Mouse (Mus musculus): ENCODE measurements around the gene Dync1h1.
A peak's percentile ranks its signal among the peaks of the same experiment; 100 is the strongest.
"Not testable (repeated sequence)": the region's sequence is repeated elsewhere in the genome, so short reads cannot be mapped to it uniquely, and the experiment has no call there.

Gene Dync1h1

GRCm38 (mm10) chr12:110695676-110696171 is 94.5 kb downstream of the Dync1h1 start:
- DNase-seq (ENCODE audit: low read depth, low spot score), result no peak

- DNase-seq (ENCODE audit: low read depth, low spot score), result peak; percentile 98
These were observed 95.1 kb downstream of the Dync1h1 start for GRCm38 (mm10) chr12:110696173-110696974.

DNA sequence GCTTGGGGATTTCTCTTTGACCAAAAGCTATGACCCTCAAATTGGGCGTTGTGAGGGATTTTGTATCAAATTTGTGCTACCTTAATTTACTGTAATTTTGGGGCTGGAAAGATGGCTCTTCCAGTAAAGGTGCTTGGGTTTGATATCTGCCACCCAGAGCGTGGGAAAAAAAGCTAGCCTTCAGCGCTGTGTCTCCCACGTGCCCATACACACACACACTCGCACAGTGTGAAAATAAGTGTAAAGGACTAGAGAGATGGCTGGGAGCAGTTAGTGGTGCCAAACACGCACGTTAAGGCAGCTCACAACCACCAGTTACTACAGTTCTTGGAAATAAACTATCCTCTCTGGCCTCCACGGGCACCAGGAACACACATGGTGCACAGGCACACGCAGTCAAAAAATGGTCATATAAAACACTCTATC is 95.7 kb downstream of the Dync1h1 start:
- DNase-seq (ENCODE audit: low read depth, low spot score), result no peak

DNA sequence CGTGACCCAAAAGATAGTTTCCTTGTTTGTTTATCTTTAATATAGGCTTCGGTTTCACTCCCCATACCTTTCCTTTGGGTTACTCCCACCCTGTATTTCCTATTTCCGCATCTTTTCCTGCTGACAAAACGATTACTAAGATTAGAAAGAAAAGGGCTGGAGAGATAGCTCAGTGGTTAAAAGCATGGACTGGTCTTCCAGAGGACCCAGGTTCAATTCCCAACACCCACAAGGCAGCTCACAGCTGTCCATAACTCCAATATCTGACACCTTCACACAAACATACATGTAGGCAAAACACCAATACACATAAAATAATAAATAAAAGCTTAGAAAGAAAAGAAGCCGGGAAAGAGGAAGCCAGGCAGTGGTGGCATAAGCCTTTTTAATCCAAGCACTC is 96.2 kb downstream of the Dync1h1 start:
- peak; percentile 37 for DNase-seq (ENCODE audit: low read depth, low spot score)

GRCm38 (mm10) chr12:110698080-110698479 is 96.8 kb downstream of the Dync1h1 start:
- no peak for DNase-seq (ENCODE audit: low read depth, low spot score)

GRCm38 (mm10) chr12:110698523-110699170 is 97.4 kb downstream of the Dync1h1 start:
- DNase-seq (ENCODE audit: low read depth, low spot score), result peak; percentile 79

DNA sequence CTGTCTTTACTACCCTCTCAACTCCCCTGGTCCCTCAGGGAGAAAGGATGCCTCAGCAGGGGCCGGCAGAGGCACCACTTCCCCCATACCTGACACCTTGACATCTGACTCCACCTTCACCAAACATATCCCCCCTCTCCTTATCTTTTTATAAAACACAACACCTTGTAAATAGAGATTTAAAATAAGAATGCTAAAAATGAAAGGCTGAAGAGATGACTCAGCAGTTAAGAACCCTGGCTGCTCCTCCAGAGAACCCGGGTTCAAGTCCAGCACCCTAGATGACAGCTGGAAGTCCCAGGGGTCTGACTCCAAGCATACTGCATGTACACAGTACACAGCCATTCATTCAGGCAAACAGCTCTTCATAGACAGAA is 97.9 kb downstream of the Dync1h1 start:
- DNase-seq (ENCODE audit: low read depth, low spot score), result no peak

- DNase-seq (ENCODE audit: low read depth, low spot score), result no peak
These were observed 99.5 kb downstream of the Dync1h1 start for GRCm38 (mm10) chr12:110700730-110701129.

- peak; percentile 39 for DNase-seq (ENCODE audit: low read depth, low spot score)
These were observed 100.1 kb downstream of the Dync1h1 start for GRCm38 (mm10) chr12:110701363-110701762.

DNA sequence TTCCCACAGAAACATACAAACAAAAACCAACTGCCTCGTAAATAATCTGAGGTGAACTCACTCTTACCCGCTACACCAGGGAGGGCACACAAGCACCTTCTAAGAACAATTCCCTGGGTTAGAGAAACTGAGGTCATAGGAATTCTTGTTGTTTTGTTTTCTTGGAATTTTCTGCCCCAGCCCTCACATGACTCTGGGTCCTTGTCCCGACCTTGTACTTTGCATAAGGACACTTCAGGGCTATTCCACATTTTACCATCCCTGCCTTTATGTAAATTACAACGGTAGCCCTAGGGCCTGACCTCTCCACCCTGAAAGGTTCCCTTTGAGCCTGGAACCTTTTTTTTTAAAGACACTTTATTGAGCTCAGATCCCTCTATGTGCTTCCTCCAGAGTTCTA is 101.3 kb downstream of the Dync1h1 start, which contains the start of gene Hsp90aa1:
Gene Hsp90aa1, minus strand, starts transcription at position 173 of the 400 bp plus-strand sequence.
- DNase-seq (ENCODE audit: low read depth, low spot score), result no peak

DNA sequence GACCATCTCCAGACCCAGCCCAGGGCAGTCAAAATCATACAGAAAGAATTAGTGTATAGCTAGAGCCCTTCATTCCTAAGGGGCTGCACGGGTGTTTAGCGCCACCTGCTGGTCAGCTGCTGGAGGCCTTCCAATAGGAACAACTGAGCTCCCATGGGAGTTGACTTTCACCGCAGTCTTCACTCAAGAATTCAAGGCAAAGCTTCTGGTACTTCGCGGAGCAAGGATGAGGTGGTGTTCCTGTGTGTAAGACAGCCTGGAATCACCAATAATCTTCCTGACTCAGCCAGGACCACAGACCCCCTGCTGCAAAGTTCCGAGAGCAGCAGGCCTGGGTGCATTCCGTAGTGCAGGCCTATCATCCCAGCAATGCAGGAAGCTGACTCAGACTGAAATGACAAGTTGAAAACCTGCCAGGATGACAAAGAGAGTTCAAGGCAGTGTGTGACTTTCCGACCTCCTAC is 101.8 kb downstream of the Dync1h1 start:
- peak; percentile 74 for DNase-seq (ENCODE audit: low read depth, low spot score)

DNA sequence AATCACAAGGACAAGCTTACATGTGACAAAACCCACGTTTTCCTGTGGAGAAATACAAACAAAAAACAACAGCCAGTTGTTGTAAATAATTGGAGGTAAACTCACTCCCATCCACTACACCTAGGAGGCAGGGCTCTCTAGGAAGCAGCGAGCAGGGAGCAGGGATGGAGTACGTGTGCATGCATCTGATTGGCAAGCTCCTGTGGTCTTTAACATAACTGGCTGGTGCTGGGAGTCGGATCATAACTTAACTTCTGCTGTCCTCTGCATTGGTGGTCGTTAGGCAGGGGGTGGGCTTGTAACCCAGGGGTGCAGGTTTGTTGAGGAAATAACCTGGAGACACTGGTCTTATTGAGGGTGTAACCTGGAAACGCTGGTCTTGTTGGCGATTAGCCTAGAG is 102.4 kb downstream of the Dync1h1 start:
- no peak for DNase-seq (ENCODE audit: low read depth, low spot score)

GRCm38 (mm10) chr12:110705419-110705818 is 104.2 kb downstream of the Dync1h1 start:
- not testable (repeated sequence) for DNase-seq (ENCODE audit: low read depth, low spot score)

- DNase-seq (ENCODE audit: low read depth, low spot score), result peak; percentile 70
These were observed 105.3 kb downstream of the Dync1h1 start for GRCm38 (mm10) chr12:110706337-110707231.

DNA sequence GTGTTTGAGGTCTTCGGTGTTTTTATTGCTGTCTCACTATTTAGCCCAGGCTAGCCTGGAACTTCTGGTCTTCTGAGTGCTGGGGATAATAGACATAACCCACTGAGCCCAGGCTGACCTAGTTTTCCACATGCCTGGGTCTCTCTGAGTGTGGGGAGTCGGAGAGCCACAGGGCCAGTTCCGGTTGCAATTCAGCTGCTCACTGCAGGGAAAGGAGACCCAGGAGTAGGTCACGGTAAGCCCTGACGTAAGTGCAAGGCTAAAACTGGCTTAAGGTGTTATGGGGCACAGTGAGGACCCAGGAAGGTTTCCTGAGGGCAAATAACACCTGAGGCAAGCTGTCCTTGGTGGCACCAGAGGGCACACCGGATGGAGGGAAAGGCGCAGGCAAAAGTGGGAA is 106.2 kb downstream of the Dync1h1 start:
- DNase-seq (ENCODE audit: low read depth, low spot score), result no peak

GRCm38 (mm10) chr12:110711270-110711669 is 110.0 kb downstream of the Dync1h1 start:
- no peak for DNase-seq (ENCODE audit: low read depth, low spot score)

- peak; percentile 62 for DNase-seq (ENCODE audit: low read depth, low spot score)
These were observed 112.5 kb downstream of the Dync1h1 start for GRCm38 (mm10) chr12:110713784-110714183.

DNA sequence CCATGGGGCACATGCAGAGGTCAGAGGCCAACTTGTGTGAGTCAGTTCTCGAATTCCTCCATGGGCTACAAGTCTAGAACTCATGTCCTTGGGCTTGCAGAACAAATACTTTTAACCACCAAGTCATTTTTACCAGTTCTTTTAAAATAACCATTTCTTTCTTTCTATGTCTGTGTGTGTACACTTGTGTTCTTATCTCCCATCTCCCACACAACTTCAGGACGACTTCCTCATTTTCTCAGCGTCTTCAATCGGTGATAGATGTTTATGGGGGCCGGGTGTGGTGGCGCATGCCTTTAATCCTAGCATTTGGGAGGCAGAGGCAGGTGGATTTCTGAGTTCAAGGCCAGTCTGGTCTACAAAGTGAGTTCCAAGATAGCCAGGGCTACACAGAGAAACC is 113.0 kb downstream of the Dync1h1 start:
- DNase-seq (ENCODE audit: low read depth, low spot score), result no peak

DNA sequence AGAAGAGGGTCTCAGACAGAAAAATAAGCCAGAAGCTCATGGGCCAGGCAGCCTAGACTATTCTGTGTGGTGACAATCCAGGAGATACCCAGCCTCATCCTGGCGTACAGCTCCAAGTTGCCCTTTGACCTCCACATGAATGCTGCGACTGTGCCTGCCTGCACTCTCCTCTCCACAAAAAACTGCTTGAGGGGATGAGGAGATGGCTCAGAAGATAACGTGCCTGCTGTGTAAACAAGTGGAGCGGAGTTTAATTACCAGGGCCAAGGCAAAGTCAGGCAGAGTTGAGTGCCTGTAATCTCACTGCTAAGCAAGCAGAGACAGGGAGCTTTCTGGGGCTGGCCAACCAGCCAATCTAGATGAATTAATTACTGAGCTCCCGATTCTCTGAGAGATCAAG is 114.8 kb downstream of the Dync1h1 start:
- DNase-seq (ENCODE audit: low read depth, low spot score), result no peak
